21 mouse cellular contexts compared by ENCODE assay signal in the genomic region with DNA sequence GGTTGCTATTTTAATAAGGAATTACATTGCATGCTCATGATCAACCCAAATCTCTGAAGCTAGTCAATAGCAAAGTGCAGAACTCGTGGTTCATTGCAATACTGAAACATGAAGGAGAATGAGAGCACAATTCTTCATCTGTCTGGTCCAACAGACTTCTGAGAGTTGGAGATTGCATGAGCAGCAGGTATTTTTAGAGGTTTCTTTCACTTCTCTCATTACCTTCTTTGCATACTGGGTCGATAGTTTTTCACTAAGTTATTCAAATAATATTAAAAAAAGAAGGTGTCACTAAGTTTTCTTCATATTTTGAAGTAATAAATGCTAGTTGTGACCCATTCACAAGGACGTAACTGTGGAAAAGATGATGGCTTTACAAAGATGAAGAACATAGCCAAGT.
"Had no signal": no experiment of that assay in that cellular context is flagged by ENCODE, and none has a peak within 500 bp of the region (broad histone marks: within the 10 kb centered on the region; RNA-seq: fewer than 3 reads in every experiment).

No protein-coding gene starts in this region.

- H3K4me1 ChIP-seq: heart, embryonic 10.5 days; heart, embryonic 12.5 days; hindbrain, embryonic 12.5 days; intestine, embryonic 15.5 days; limb, embryonic 13.5 days; limb, embryonic 15.5 days had no signal

- H3K36me3 ChIP-seq: heart, embryonic 10.5 days; heart, embryonic 12.5 days; hindbrain, embryonic 10.5 days; hindbrain, embryonic 12.5 days; intestine, embryonic 15.5 days; limb, embryonic 13.5 days; limb, embryonic 15.5 days had no signal

- H3K4me3 ChIP-seq: gastrocnemius, adult 2 months; heart, embryonic 10.5 days; heart, embryonic 12.5 days; hindbrain, embryonic 10.5 days; hindbrain, embryonic 12.5 days; intestine, embryonic 15.5 days; limb, embryonic 13.5 days; limb, embryonic 15.5 days had no signal

- H3K27me3 ChIP-seq: heart, embryonic 12.5 days; hindbrain, embryonic 12.5 days; intestine, embryonic 15.5 days; limb, embryonic 13.5 days; limb, embryonic 15.5 days had no signal

- H3K4me2 ChIP-seq: heart, embryonic 12.5 days; hindbrain, embryonic 12.5 days; hindbrain, embryonic 14.5 days; intestine, embryonic 15.5 days; limb, embryonic 13.5 days; limb, embryonic 15.5 days had no signal

- H3K9me3 ChIP-seq: heart, embryonic 10.5 days; heart, embryonic 12.5 days; hindbrain, embryonic 10.5 days; hindbrain, embryonic 12.5 days; intestine, embryonic 15.5 days; limb, embryonic 13.5 days; limb, embryonic 15.5 days had no signal

- H3K9ac ChIP-seq: heart, embryonic 12.5 days; hindbrain, embryonic 12.5 days; hindbrain, embryonic 14.5 days; intestine, embryonic 15.5 days; limb, embryonic 13.5 days; limb, embryonic 15.5 days had no signal

- H3K27ac ChIP-seq: gastrocnemius, adult 2 months; heart, embryonic 10.5 days; hindbrain, embryonic 10.5 days; hindbrain, embryonic 12.5 days; hindbrain, embryonic 14.5 days; intestine, embryonic 15.5 days; limb, embryonic 13.5 days; limb, embryonic 15.5 days had no signal

- DNase-seq: gastrocnemius, adult 2 months; gastrocnemius, postnatal 10 days; gastrocnemius, postnatal 25 days; heart, adult 18-20 months; heart, postnatal 10 days; heart, postnatal 4 days; kidney, adult 18-20 months; kidney, adult 8-10 months; kidney, postnatal 14 days; kidney, postnatal 36 days; layer of hippocampus, adult 9-11 months; layer of hippocampus, postnatal 36 days; left cerebral cortex, postnatal 4 days had no signal
